Mouse (Mus musculus) CH12.LX (cell line): ENCODE measurements around the gene Olfr313. TPM values are rescaled to one million over a fixed set of nuclear protein-coding genes. Genes with fewer than 3 reads are reported as not detected.

Source experiments
- DNase-seq: peaks from one replicate; pipeline ENCODE4 v3.0.0-alpha.2; 2013; ENCODE audit errors: extremely low read depth
- H3K27ac ChIP-seq: 2 replicates; pipeline ENCODE4 v1.5.1; 2012; ENCODE audit warnings: low read depth, mild to moderate bottlenecking, control low read depth, moderate library complexity; ENCODE audit not compliant: insufficient read depth
- H3K27me3 ChIP-seq: replicated peaks from 2 replicates; pipeline ENCODE3; 2012; ENCODE audit warnings: inconsistent platforms
- H3K36me3 ChIP-seq, 2 experiments: replicated peaks in 1 of 2; 2 replicates each; pipeline versions ENCODE3 to v1.6.1; 2012; ENCODE audit warnings: inconsistent platforms in 1 of 2, low read length in 1 of 2, mild to moderate bottlenecking in 1 of 2, mixed read lengths in 1 of 2, moderate library complexity in 1 of 2; ENCODE audit not compliant: control insufficient read depth in 1 of 2, insufficient read depth in 1 of 2
- H3K4me1 ChIP-seq, 2 experiments: 2 replicates each; pipeline ENCODE4 v1.6.1; 2012; ENCODE audit warnings: inconsistent platforms in 1 of 2, moderate library complexity in 1 of 2; ENCODE audit not compliant: insufficient read depth in 2 of 2, control insufficient read depth in 1 of 2
- H3K4me2 ChIP-seq: 2 replicates; pipeline ENCODE4 v1.6.1; 2012; ENCODE audit warnings: low read depth, mild to moderate bottlenecking, control low read depth; ENCODE audit not compliant: poor library complexity, insufficient read depth, severe bottlenecking
- H3K4me3 ChIP-seq, 3 experiments: fragments of 150-350 bp in 1 of 3; sonication (generic) in 1 of 3; replicated peaks in 1 of 3; 2 replicates each; pipeline versions ENCODE3 to v1.5.1; 2011 to 2012; ENCODE audit warnings: low read depth in 2 of 3, low read length in 2 of 3, mild to moderate bottlenecking in 2 of 3, moderate library complexity in 2 of 3, control low read depth in 1 of 3, improper control_type of control experiment in 1 of 3, inconsistent platforms in 1 of 3, mixed read lengths in 1 of 3; ENCODE audit not compliant: poor library complexity in 1 of 3
- H3K79me2 ChIP-seq: replicated peaks from 2 replicates; pipeline ENCODE4 v1.6.1; 2012; ENCODE audit warnings: mild to moderate bottlenecking, moderate library complexity; ENCODE audit not compliant: control insufficient read depth, poor library complexity, insufficient read depth, severe bottlenecking; ENCODE audit errors: extremely low read depth
- H3K9ac ChIP-seq: 2 replicates; pipeline ENCODE4 v1.6.1; 2012; ENCODE audit warnings: low read depth, mild to moderate bottlenecking, control low read depth, moderate library complexity; ENCODE audit not compliant: insufficient read depth
- H3K9me3 ChIP-seq: replicated peaks from 2 replicates; pipeline ENCODE3; 2012; ENCODE audit warnings: low read length, inconsistent platforms, mixed read lengths
- BHLHE40 ChIP-seq: IDR thresholded peaks from 2 replicates; pipeline ENCODE4 v1.6.1; 2011; ENCODE audit warnings: mild to moderate bottlenecking, low read depth, low read length, improper control_type of control experiment
- CHD1 ChIP-seq: IDR thresholded peaks from 2 replicates; pipeline ENCODE4 v1.6.1; 2012; ENCODE audit warnings: low read depth, low read length, improper control_type of control experiment, inconsistent platforms
- CHD2 ChIP-seq: IDR thresholded peaks from 2 replicates; pipeline ENCODE4 v1.6.1; 2011; ENCODE audit warnings: low read length, improper control_type of control experiment
- EP300 ChIP-seq: IDR thresholded peaks from 2 replicates; pipeline ENCODE4 v1.6.1; 2011; ENCODE audit warnings: low read length, improper control_type of control experiment
- ETS1 ChIP-seq: conservative IDR thresholded peaks from 2 replicates; pipeline ENCODE4 v1.6.1; 2012; ENCODE audit warnings: low read depth, mild to moderate bottlenecking, inconsistent platforms, low read length, improper control_type of control experiment, moderate library complexity
- GABPA ChIP-seq: IDR thresholded peaks from 2 replicates; pipeline ENCODE4 v1.6.1; 2012; ENCODE audit warnings: low read depth, low read length, improper control_type of control experiment, inconsistent platforms; ENCODE audit not compliant: insufficient replicate concordance
- HCFC1 ChIP-seq: IDR thresholded peaks from 2 replicates; pipeline ENCODE4 v1.6.1; 2012; ENCODE audit warnings: low read depth, mild to moderate bottlenecking, inconsistent platforms, low read length, improper control_type of control experiment
- IRF4 ChIP-seq: IDR thresholded peaks from 2 replicates; pipeline ENCODE4 v1.6.1; 2014; ENCODE audit warnings: low read depth, mild to moderate bottlenecking, inconsistent platforms, low read length, improper control_type of control experiment
- JUND ChIP-seq: conservative IDR thresholded peaks from 2 replicates; pipeline ENCODE4 v1.6.1; 2011; ENCODE audit warnings: low read depth, low read length, improper control_type of control experiment
- KAT2A ChIP-seq: IDR thresholded peaks from 2 replicates; pipeline ENCODE4 v1.6.1; 2012; ENCODE audit warnings: low read length, improper control_type of control experiment, inconsistent platforms; ENCODE audit not compliant: insufficient replicate concordance
- MAFK ChIP-seq: IDR thresholded peaks from 2 replicates; pipeline ENCODE4 v1.6.1; 2011; ENCODE audit warnings: low read length, improper control_type of control experiment; ENCODE audit not compliant: insufficient replicate concordance
- MAZ ChIP-seq: IDR thresholded peaks from 2 replicates; pipeline ENCODE4 v1.6.1; 2012; ENCODE audit warnings: low read depth, mild to moderate bottlenecking, inconsistent platforms, low read length, improper control_type of control experiment, moderate library complexity
- MEF2A ChIP-seq: IDR thresholded peaks from 2 replicates; pipeline ENCODE4 v1.6.1; 2014; ENCODE audit warnings: low read depth, mild to moderate bottlenecking, inconsistent platforms, low read length, improper control_type of control experiment, borderline replicate concordance
- MXI1 ChIP-seq: IDR thresholded peaks from 2 replicates; pipeline ENCODE4 v1.6.1; 2011; ENCODE audit warnings: mild to moderate bottlenecking, low read depth, low read length, improper control_type of control experiment
- PAX5 ChIP-seq: IDR thresholded peaks from 2 replicates; pipeline ENCODE4 v1.6.1; 2012; ENCODE audit warnings: low read length, inconsistent platforms, mixed read lengths
- POLR2A ChIP-seq: IDR thresholded peaks from 2 replicates; pipeline ENCODE4 v1.6.1; 2011; ENCODE audit warnings: low read depth, mild to moderate bottlenecking, improper control_type of control experiment, low read length
- SIN3A ChIP-seq: IDR thresholded peaks from 2 replicates; pipeline ENCODE4 v1.6.1; 2012; ENCODE audit warnings: low read length, improper control_type of control experiment, inconsistent platforms
- SMC3 ChIP-seq: IDR thresholded peaks from 2 replicates; pipeline ENCODE4 v1.6.1; 2011; ENCODE audit warnings: low read depth, low read length, improper control_type of control experiment
- TBP ChIP-seq: conservative IDR thresholded peaks from 2 replicates; pipeline ENCODE4 v1.6.1; 2011; ENCODE audit warnings: low read depth, low read length, improper control_type of control experiment
- USF2 ChIP-seq: conservative IDR thresholded peaks from 2 replicates; pipeline ENCODE4 v1.6.1; 2011; ENCODE audit warnings: low read depth, low read length, improper control_type of control experiment
- ZKSCAN1 ChIP-seq: IDR thresholded peaks from 2 replicates; pipeline ENCODE4 v1.6.1; 2012; ENCODE audit warnings: low read depth, inconsistent platforms, low read length, improper control_type of control experiment, borderline replicate concordance
- ZMIZ1 ChIP-seq: IDR thresholded peaks from 2 replicates; pipeline ENCODE4 v1.6.1; 2012; ENCODE audit warnings: low read depth, mild to moderate bottlenecking, inconsistent platforms, low read length, improper control_type of control experiment
- dilution Hi-C: fragments of 300-500 bp; cut with MboI; formaldehyde crosslinking; loops from 2 replicates; pipeline ENCODE4 v1.14.3; 2020; ENCODE audit warnings: low sequenced_read_pairs; ENCODE audit not compliant: extremely low pct_unique_long_range_greater_than_20kb, extremely low pct_ligation_motif_present
- in situ Hi-C: fragments of 300-500 bp; cut with MboI; formaldehyde crosslinking; loops from 3 replicates; pipeline ENCODE4 v1.14.3; 2019; ENCODE audit warnings: low sequenced_read_pairs, low pct_ligation_motif_present, low pct_unique_long_range_greater_than_20kb, mixed read lengths
- polyA plus RNA-seq: library from polyadenylated mRNA; unstranded; fragments of >175 nt; gene quantifications from 2 replicates; pipeline ENCODE4 v1.2.1, GENCODE M21; 2012; ENCODE audit warnings: low read depth; ENCODE audit not compliant: insufficient read length
- total RNA-seq, 2 experiments: library from RNA; depleted of rRNA; stranded (reverse); fragments of 300-350 nt in 1 of 2; fragments of >200 nt in 1 of 2; gene quantifications; 2 replicates each; pipeline ENCODE4 v1.2.3; 2012 to 2014

Gene Olfr313
- total and polyA plus RNA-seq, 3 experiments = 0.04 to 0.09 TPM; not detected in 1

DNA sequence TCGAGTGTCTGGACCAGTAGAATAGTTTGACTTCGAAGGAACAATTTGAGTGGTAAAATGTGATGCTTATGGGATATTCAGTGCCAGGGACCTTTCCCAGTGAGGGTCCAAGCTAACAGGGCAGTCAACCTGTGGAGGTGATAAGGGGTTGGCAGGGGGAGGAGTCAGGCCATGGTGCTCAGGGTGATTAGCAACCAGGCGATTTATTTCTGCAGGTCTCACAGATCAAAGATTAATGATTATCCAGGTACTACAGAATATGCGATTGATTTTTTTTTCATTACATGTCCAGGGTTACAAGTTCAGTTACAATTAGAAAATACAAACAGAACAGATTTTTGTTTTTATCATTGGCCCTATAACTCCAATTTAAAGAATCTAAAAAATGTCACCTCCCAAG is 10.9 kb upstream of the Olfr313 start:
- Histone ChIP-seq H3K36me3 (no peaks in the 10 kb centered on the region), H3K4me2 (no peak overlapping the region), H3K9ac (no peak overlapping the region), H3K27ac (no peak overlapping the region), H3K4me3 (no peak overlapping the region), H3K79me2 (no peaks in the 10 kb centered on the region), H3K27me3 (peaks cover 33% of the 10 kb centered on the region), H3K9me3 (peaks cover 5% of the 10 kb centered on the region), H3K4me1 (peaks cover 0 to 4% of the 10 kb centered on the region in 2 experiments; a peak in 2 of 4 replicates)
- DNase-seq = no peak
- dilution Hi-C loops (no loop called here), in situ Hi-C loops (no loop called here)
- TF ChIP-seq SIN3A (no peak), MAFK (no peak), JUND (no peak), CHD2 (no peak), MAZ (no peak), TBP (no peak), HCFC1 (no peak), MXI1 (no peak), EP300 (no peak), KAT2A (no peak), ZMIZ1 (no peak), USF2 (no peak), ETS1 (no peak), CHD1 (no peak), POLR2A (no peak)

DNA sequence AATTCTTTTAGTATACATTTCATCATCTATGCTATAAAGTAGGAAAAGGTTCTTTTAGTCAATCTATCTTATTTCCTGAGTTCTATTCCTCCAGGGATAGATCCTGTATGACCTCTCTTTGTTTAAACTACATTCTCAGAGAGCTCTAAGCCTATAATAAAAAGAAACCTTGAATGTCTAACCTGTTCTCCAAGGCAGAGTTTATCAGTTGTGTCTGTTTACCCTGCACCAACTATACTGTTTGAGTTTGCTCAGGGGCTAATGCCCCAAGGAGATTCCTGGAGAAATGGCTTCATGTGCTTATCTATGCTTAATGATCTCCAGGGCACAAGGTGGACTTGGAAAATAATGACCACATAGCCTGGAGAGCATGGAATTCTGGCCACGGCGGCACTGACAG is 10.4 kb upstream of the Olfr313 start:
- Histone ChIP-seq H3K4me1 (peaks cover 0 to 4% of the 10 kb centered on the region in 2 experiments; a peak in 2 of 4 replicates), H3K4me3 (no peak overlapping the region), H3K27ac (no peak overlapping the region), H3K9ac (no peak overlapping the region), H3K9me3 (peaks cover 5% of the 10 kb centered on the region), H3K27me3 (peaks cover 34% of the 10 kb centered on the region), H3K79me2 (no peaks in the 10 kb centered on the region), H3K36me3 (no peaks in the 10 kb centered on the region), H3K4me2 (no peak overlapping the region)
- DNase-seq = no peak
- TF ChIP-seq POLR2A (no peak), ZKSCAN1 (no peak), SIN3A (no peak), PAX5 (no peak), GABPA (no peak), SMC3 (no peak), KAT2A (no peak), IRF4 (no peak), JUND (no peak), MEF2A (no peak), BHLHE40 (no peak), CHD2 (no peak)
- in situ Hi-C loops (no loop called here), dilution Hi-C loops (no loop called here)
